Mouse (Mus musculus) brain, embryonic 14.5 days (tissue): ENCODE measurements at regions not wholly inside any gene's neighbourhood (a gene's known extent, or its start where the extent isn't known, plus 50 kb on each side); places are given as distances from the start of the nearest gene placed in this dataset.
A peak's percentile ranks its signal among the peaks of the same experiment; 100 is the strongest.

Experiments
- DNase-seq: peaks from one replicate; pipeline ENCODE4 v3.0.0-alpha.2; 2011; ENCODE audit warnings: low read depth
- CTCF ChIP-seq: fragments of 200-500 bp; IDR thresholded peaks from 2 replicates; pipeline ENCODE4 v1.5.1; 2012; ENCODE audit warnings: inconsistent platforms, mild to moderate bottlenecking, moderate library complexity, borderline replicate concordance; ENCODE audit not compliant: insufficient read depth, insufficient read length; ENCODE audit errors: extremely low read depth
- POLR2A ChIP-seq: fragments of 200-500 bp; IDR thresholded peaks from 2 replicates; pipeline ENCODE4 v1.6.1; 2012; ENCODE audit warnings: mild to moderate bottlenecking, inconsistent platforms, borderline replicate concordance; ENCODE audit not compliant: poor library complexity, insufficient read depth, insufficient read length, severe bottlenecking; ENCODE audit errors: extremely low read depth

DNA sequence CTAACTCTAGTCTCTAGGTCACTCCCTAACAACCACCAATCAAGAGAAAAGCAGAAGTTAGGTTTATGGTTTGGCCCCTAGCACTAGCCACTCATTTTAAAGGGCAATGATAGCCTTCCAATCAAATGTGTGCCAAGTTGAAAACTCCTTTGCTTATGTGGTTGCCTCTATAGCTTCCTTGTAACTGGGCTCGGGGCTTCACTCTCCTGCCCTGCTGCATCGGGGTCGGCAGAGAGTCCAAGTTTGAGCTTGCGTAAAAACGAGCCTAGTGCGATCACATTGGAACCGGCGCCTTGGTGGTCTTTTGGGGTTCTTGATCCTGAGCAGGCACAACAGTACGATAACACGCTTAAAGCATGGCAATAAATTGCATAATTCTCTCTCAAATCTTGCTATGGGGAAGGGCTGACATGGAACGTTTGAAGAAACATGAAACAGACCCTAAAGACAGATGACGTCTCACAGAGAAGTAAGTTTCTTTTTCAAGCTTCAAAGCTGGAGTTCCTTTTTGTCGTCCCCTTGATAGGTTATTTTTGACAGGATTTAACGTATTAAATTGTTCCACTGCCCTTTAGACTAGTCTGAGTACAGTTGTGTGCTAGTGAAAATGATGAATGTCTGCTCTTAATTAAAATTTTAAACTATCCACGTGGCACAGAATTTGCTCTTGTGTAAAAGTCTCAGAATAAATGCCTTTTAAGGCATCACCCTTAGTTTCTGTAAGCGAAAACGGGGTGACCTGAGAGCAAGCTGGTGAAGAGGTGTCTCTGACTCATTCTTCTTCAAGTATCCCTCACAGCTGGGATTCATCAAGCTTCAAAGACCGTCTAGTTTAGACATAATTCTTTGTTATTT, 52.0 kb downstream of the 4930426L09Rik start:
- no peak for DNase-seq
- no peak for TF ChIP-seq CTCF
- no peak for TF ChIP-seq POLR2A

DNA sequence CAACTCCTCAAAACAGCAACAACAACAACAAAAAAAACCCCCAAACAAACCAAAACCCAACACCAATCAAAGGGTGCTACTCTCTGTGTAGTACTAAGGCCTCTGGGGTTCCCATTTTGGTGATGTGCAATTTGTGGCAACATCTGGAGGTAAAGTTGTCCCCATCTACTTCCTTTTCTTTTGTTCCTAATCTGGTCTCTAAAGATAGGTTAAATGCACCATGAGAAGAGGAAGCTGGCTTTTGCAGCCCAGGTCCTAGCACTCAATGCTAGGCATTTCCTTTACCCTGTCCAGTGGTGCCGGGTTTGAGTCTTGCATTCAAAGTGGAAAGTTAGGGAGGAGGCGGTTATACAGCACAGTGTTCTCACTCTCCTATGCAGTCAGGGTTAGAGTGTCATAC, 57.4 kb downstream of the 4930426L09Rik start:
- TF ChIP-seq POLR2A: no peak
- TF ChIP-seq CTCF: no peak

DNA sequence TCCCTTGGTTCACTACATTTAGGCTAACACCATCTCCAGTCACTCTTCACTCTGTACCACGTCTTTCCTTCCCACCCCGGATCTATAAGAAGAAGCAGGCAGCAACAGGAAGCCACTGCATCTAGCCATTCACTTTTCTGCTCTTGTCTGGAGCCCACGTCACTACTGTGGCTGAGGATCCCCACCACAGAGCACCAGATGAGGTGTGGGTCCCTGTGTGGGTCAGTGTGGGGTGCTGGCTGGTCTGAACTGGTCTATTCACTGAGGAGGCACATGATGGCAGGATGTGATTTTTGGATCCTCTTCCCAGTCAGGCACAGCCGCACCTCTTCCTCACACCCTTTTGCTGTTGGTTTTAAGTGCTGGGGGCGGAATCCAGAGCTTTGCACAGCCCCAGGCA, 59.7 kb downstream of the 4930426L09Rik start:
- no peak for DNase-seq
- TF ChIP-seq POLR2A (no peak), CTCF (no peak)

More for the DNA sequence above, 57.4 kb downstream of the 4930426L09Rik start:
- no peak for DNase-seq

DNA sequence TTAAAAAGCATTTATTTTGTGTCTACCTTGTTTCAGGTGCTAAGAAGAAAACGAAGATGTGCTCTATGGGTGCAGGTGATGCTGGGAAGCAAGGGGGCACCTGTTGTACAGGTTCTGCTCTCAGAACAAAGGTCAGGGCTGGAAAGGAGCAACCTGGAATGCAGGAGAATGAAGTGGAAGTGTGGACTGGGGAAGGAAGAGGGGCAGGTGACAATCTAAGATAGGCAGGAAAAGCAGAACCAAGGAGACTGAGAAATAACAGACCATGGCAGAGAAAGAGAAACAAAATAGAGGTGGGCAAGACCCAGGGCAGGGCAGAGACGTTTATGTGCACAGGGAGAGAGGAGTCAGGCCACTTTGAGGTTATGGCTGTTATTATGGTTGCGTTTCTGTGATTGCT, 60.6 kb downstream of the 4930426L09Rik start:
- no peak for TF ChIP-seq CTCF
- TF ChIP-seq POLR2A: no peak
- DNase-seq: no peak

DNA sequence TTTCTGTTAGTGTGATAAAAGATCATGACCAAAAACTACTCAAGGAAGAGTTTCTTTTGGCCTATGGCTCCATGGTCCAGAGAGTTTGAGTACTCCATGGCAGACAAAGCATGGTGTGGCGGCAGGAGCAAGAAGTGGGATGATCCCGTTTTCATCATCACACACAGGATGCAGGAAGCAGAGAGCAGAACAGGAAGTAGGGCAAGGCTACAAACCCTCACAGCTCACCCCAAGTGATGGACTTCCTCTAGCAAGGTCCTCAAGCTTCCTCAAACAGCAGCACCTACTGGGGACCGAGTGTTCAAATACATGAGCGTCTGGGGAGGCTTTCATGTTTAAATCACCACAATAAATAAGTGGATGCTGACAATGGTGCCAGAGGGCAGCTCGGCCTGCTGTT, 61.1 kb downstream of the 4930426L09Rik start:
- TF ChIP-seq CTCF: no peak
- TF ChIP-seq POLR2A: no peak
- no peak for DNase-seq

DNA sequence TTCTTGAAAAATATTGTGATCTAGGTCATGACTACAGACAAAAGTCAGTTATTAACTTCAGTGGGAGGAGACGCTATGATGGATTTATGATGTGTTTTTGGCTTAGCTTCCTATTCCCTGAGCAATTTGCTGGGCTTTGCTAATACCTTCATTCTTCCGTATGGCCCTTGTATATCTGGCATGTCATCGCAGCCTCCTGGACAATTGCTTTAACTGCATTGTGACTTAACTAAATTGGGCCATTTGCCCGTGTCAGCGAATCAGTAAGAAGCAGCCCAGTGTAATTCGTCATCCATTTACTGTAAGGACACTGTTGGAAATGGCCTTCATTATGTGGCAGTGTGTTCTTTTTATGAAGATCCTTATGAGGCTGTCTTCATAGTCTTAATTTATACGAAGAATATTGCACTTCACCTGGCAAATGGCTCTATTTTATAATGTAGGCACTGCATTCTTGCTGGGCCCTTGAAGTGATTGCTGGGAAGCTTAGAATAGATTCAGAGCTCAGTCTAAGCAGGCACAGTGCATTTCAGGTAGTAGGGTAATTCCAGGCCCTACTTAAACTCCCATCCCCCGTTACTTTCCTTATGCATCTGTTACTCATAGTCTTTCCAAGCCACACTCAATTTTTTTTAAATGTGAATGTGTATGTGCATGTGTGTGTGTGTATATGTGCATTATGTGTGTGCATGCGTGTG, 62.2 kb downstream of the 4930426L09Rik start:
- no peak for TF ChIP-seq CTCF
- TF ChIP-seq POLR2A: no peak
- peak; percentile 24 for DNase-seq

DNA sequence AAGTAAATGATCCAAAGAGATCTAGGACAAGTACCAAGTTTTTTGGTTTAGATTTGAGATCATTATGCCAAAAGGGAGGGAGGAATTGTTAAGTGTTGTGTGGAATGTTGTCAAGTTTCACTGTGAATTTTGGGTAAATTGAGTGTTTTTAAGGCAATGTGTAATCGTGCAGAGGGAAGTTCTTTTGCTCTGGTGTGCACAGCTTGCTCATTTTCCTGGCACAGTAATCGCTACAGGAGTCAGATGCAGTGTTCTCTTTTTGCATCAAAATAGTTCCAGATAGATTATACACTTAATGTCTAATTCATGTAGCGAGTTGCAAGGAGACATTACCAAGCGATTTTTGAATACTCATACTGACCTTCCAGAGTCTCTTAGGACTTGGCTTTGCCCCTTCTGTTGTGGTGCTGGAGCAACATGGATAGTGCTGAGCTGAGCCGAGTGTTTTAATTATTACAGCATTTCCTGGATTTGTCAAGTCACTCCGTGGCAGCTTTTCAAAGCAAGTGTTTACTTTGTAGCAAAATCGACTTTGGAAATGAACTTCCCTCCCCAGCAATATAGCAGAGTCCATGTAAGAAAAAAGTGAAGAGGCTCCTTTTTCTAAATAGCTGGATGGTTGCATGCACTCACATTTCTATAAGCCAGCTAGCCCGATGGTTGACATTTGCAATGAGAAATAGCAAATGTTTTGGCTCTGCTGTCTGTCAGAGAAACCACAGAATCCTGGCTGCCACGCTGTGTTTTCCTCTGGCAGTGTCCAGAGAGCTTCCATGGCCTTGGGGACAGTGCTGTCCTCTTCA, 66.6 kb downstream of the 4930426L09Rik start:
- TF ChIP-seq POLR2A: no peak
- TF ChIP-seq CTCF: no peak
- DNase-seq: peak; percentile 43

DNA sequence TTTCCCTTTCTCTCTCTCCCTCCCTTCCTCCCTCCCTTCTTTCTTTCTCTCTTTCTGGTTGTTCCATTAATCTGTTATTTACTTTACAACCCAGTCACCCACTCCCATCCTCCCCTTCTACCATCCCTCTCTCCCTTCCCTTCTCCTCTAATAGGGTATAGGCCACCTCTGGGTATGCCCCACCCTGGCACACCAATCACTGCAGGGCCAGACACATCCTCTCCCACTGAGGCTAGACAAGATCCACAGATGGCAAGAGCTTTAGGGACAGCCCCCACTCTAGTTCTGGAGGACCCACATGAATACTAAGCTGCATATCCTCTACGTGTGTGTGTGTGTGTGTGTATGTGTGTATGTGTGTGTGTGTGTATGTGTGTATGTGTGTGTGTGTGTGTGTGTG, 67.4 kb downstream of the 4930426L09Rik start:
- TF ChIP-seq CTCF: no peak
- no peak for TF ChIP-seq POLR2A
- no peak for DNase-seq

DNA sequence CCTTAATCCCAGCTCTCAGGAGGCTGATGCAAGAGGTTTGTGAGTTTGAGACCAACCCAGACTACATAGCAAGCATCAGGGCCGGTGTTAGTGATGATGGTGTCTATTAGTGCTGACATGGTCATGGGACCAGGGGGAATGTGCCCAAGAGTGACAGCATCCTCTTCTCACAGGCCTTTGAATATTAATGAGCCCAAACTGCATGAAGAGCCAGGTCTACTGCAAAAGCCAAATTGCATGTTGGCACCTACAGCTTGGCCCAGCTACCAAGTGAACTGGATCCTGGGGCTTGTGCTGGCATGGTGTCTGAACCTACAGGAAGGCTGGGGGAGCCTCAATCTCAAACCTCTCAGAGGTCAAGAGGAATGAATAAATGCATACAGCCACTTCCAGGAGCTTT, 70.0 kb downstream of the 4930426L09Rik start:
- TF ChIP-seq POLR2A (no peak), CTCF (no peak)
- DNase-seq: no peak

DNA sequence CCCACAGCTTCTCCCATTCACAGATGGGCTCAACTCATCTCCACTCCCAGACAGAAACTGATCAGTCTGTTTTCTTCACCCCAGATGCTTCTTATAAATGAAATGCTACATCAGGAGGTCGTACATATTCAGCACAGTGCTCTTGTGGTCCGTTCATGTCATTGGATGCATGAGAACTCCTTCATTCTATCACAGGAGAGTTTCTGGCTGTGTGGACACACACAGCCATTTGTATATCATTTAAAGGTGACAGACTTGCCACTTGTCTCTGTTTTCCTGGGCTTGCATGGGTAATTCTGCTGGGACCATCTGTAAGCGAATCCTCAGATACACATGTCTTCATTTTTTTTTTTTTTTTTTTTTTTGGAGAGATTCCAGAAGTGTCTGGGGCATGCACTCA, 85.7 kb downstream of the 4930426L09Rik start:
- TF ChIP-seq CTCF: no peak
- no peak for TF ChIP-seq POLR2A
- peak; percentile 48 for DNase-seq

DNA sequence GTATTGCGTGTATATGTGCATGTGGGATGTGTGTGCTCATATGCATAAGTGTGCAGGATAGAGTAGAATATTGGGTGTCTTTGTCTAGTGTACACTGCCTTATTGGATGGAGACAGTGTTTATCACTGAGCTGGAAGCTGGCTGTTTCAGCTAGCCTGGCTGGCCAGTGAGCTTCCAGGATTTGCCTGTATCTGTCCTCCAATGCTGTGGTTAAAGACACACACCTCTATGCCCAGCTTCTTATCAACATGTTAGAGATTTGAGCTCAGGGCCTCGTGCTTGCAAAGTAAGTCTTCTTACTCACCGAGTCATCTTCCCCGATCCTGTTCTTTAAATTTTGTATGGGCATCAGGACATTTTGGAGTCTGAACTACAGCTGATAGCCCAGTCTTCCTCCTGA, 87.0 kb downstream of the 4930426L09Rik start:
- no peak for DNase-seq
- TF ChIP-seq CTCF (no peak), POLR2A (no peak)

DNA sequence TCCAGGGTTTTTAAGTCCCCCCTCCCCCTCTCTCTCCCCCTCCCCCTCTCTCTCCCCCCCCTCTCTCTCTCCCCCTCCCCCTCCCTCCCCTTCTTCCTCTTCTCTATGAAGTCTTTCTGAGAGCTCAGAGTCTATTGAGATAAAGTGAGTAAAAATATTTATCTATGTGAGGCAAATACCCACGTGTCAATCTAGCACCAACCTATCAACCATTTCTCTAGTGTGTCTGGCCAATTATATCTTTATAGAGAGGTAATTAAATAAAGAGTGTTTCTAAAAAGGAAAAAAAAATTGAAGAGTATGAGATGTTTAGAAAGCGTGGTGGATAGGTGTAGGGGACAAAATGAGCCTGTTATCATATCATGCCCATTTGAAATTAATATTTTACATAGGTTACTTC, 88.0 kb downstream of the 4930426L09Rik start:
- TF ChIP-seq POLR2A (no peak), CTCF (no peak)
- no peak for DNase-seq
